Mouse (Mus musculus) limb, embryonic 11.5 days (tissue): ENCODE measurements around the gene Ergic1. TPM values are rescaled to one million over a fixed set of nuclear protein-coding genes. Genes with fewer than 3 reads are reported as not detected.

Experiments used
- ATAC-seq: fragments of 200-750 bp; cut with Nextera tagmentation; 2 replicates; pipeline ENCODE4 v1.8.0; 2017; ENCODE audit warnings: low read depth; ENCODE audit not compliant: insufficient number of reproducible peaks, low FRiP score, low TSS enrichment
- DNase-seq: peaks from one replicate; pipeline ENCODE4 v3.0.0-alpha.2; 2015; ENCODE audit warnings: low spot score
- H3K27ac ChIP-seq: fragments of 300-500 bp; sonication (generic); replicated peaks from 2 replicates; pipeline ENCODE4 v1.5.1; 2014; ENCODE audit warnings: low read depth, mild to moderate bottlenecking, low read length
- H3K27me3 ChIP-seq: fragments of 300-500 bp; sonication (generic); 2 replicates; pipeline ENCODE4 v1.6.1; 2014; ENCODE audit warnings: mild to moderate bottlenecking, low read length, mixed read lengths; ENCODE audit not compliant: control insufficient read depth, insufficient read depth
- H3K36me3 ChIP-seq: fragments of 300-500 bp; sonication (generic); 2 replicates; pipeline ENCODE4 v1.6.1; 2014; ENCODE audit warnings: mild to moderate bottlenecking, low read length, moderate library complexity, mixed read lengths; ENCODE audit not compliant: control insufficient read depth, insufficient read depth
- H3K4me1 ChIP-seq: fragments of 300-500 bp; sonication (generic); 2 replicates; pipeline ENCODE4 v1.6.1; 2014; ENCODE audit warnings: low read length, mixed read lengths; ENCODE audit not compliant: control insufficient read depth, insufficient read depth
- H3K4me2 ChIP-seq: fragments of 300-500 bp; sonication (generic); 2 replicates; pipeline ENCODE4 v1.6.1; 2014; ENCODE audit warnings: low read depth, mild to moderate bottlenecking, moderate library complexity; ENCODE audit not compliant: severe bottlenecking
- H3K4me3 ChIP-seq: fragments of 300-500 bp; sonication (generic); 2 replicates; pipeline ENCODE4 v1.5.1; 2014; ENCODE audit warnings: low read depth, low read length
- H3K9ac ChIP-seq: fragments of 300-500 bp; sonication (generic); 2 replicates; pipeline ENCODE4 v1.6.1; 2014; ENCODE audit warnings: mild to moderate bottlenecking, low read length
- H3K9me3 ChIP-seq: fragments of 300-500 bp; sonication (generic); 2 replicates; pipeline ENCODE4 v1.6.1; 2016; ENCODE audit warnings: low read length; ENCODE audit not compliant: control insufficient read depth
- WGBS: fragments of 180-500 bp; shearing (Covaris S2); extraction: QIAGEN DNeasy Blood & Tissue Kit; methylation state at CpG from one replicate; pipeline ENCODE4 v1.1.7; 2014; 5-methylcytosine and 5-hydroxymethylcytosine counted together
- polyA plus RNA-seq: library from polyadenylated mRNA; unstranded; fragments of >200 nt; fragmentation: Nextera tagmentation; extraction: Ambion mirVana; gene quantifications from 2 replicates; pipeline ENCODE4 v1.2.1, GENCODE M21; 2014

Ergic1 gene
- polyA plus RNA-seq, 1 experiment from 2014 or later = 143 TPM

- Histone ChIP-seq H3K9ac (no peak overlapping the region; the same call in 1 of the 2 replicates), H3K36me3 (peaks cover 3% of the 10 kb centered on the region; the same call in 1 of the 2 replicates), H3K27me3 (no peaks in the 10 kb centered on the region), H3K4me3 (no peak overlapping the region), H3K4me1 (no peaks in the 10 kb centered on the region), H3K4me2 (no peak overlapping the region), H3K27ac (no peak overlapping the region), H3K9me3 (no peaks in the 10 kb centered on the region)
- no peak for DNase-seq
- no peak for ATAC-seq
- 87% methylated on average over 5 of the region's 5 CpGs for WGBS
Observed at GRCm38 (mm10) chr17:26574701-26575100, 13.4 kb downstream of the Ergic1 start.

GRCm38 (mm10) chr17:26575786-26576690 is 14.7 kb downstream of the Ergic1 start:
- 84% methylated on average over 12 of the region's 12 CpGs for WGBS
- Histone ChIP-seq H3K27ac (no peak overlapping the region), H3K36me3 (peaks cover 3% of the 10 kb centered on the region; the same call in 1 of the 2 replicates)

DNA sequence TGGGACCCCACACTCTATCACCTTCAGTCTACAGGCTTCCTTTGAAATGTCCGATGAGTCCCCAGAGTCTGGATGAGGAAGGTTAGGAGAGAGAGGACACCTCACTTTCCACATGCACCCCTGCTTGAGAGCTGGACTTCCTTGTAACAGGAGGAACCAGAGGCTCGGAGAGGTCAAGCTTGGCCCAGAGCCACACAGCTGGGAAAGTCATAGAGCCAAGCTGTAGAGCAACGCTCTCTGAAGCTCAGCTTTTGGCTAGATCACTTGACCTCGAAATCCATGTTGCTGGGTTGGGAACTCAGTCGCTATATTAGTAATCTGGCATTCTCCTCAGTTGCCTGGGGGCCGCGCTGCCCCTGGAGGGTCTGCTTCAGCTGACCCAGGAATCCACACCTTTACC is 15.5 kb downstream of the Ergic1 start:
- H3K4me1 ChIP-seq = no peaks in the 10 kb centered on the region
- H3K36me3 ChIP-seq = peaks cover 3% of the 10 kb centered on the region; the same call in 1 of the 2 replicates
- no peak overlapping the region for H3K27ac ChIP-seq

More at GRCm38 (mm10) chr17:26575786-26576690, 14.7 kb downstream of the Ergic1 start:
- ATAC-seq (no peak), DNase-seq (no peak)
- Histone ChIP-seq H3K4me3 (no peak overlapping the region), H3K4me1 (no peaks in the 10 kb centered on the region), H3K9me3 (no peaks in the 10 kb centered on the region), H3K27me3 (no peaks in the 10 kb centered on the region), H3K9ac (no peak overlapping the region), H3K4me2 (no peak overlapping the region)

DNA sequence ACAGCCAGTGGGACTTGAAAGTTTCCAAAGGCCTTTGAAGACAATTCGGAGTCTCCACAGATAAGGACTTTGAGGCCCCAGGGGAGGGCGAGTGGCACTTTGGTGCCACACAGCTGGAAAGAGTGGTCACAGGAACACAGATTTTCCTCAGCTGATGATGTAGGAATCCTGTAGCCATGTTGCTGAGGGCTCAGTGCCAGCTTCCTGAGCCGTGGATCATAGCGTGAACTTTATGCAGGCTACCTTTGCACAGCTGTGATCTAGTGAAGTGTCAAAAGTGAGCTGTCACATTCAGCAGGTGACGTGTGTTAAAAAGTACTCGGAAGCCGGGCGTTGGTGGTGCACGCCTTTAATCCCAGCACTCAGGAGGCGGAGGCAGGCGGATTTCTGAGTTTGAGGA is 16.0 kb downstream of the Ergic1 start:
- Histone ChIP-seq H3K9ac (no peak overlapping the region), H3K27ac (no peak overlapping the region), H3K36me3 (peaks cover 3% of the 10 kb centered on the region; the same call in 1 of the 2 replicates), H3K4me3 (no peak overlapping the region), H3K27me3 (no peaks in the 10 kb centered on the region), H3K4me2 (no peak overlapping the region), H3K9me3 (no peaks in the 10 kb centered on the region), H3K4me1 (no peaks in the 10 kb centered on the region)
- ATAC-seq (no peak), DNase-seq (no peak)
- 87% methylated on average over 11 of the region's 11 CpGs for WGBS

More for the DNA sequence above, 15.5 kb downstream of the Ergic1 start:
- no peak overlapping the region for H3K9ac ChIP-seq
- 89% methylated on average over 7 of the region's 7 CpGs for WGBS
- DNase-seq = no peak
- no peaks in the 10 kb centered on the region for H3K27me3 ChIP-seq
- no peak overlapping the region for H3K4me3 ChIP-seq
- no peak for ATAC-seq
- H3K4me2 ChIP-seq = no peak overlapping the region
- H3K9me3 ChIP-seq = no peaks in the 10 kb centered on the region

GRCm38 (mm10) chr17:26578162-26578561 is 16.9 kb downstream of the Ergic1 start:
- Histone ChIP-seq H3K36me3 (peaks cover 3% of the 10 kb centered on the region; the same call in 1 of the 2 replicates), H3K4me3 (no peak overlapping the region), H3K9me3 (no peaks in the 10 kb centered on the region), H3K27me3 (no peaks in the 10 kb centered on the region), H3K4me1 (no peaks in the 10 kb centered on the region), H3K9ac (no peak overlapping the region), H3K27ac (no peak overlapping the region), H3K4me2 (no peak overlapping the region)
- no peak for DNase-seq
- WGBS = 93% methylated on average over 7 of the region's 7 CpGs
- no peak for ATAC-seq

DNA sequence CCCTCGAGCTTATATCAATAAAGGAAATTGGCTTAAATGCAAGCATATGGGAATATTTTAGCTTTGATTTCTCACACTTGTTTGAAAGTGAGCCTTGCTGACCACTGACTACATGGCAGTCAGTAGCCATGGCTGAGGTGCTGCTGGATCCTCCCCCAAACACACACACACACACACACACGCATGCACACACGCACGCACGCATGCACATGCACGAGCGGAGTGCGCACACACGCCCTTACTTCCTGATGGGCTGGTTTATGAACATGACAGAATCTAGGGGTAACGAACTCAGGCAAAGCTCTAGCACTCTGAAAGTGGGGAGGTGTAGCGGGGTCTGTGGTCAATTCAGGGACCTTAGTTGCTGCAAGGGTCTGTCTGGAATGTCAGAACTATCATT is 17.5 kb downstream of the Ergic1 start:
- peaks cover 3% of the 10 kb centered on the region; the same call in 1 of the 2 replicates for H3K36me3 ChIP-seq
- DNase-seq = no peak
- no peak for ATAC-seq
- no peaks in the 10 kb centered on the region for H3K9me3 ChIP-seq
- H3K27me3 ChIP-seq = no peaks in the 10 kb centered on the region
- H3K4me3 ChIP-seq = no peak overlapping the region
- no peak overlapping the region for H3K9ac ChIP-seq
- H3K4me2 ChIP-seq = no peak overlapping the region
- no peaks in the 10 kb centered on the region for H3K4me1 ChIP-seq
- H3K27ac ChIP-seq = no peak overlapping the region
- 91% methylated on average over 11 of the region's 11 CpGs for WGBS

- H3K9me3 ChIP-seq = no peaks in the 10 kb centered on the region
- peaks cover 3% of the 10 kb centered on the region; the same call in 1 of the 2 replicates for H3K36me3 ChIP-seq
- H3K4me1 ChIP-seq = no peaks in the 10 kb centered on the region
- H3K4me3 ChIP-seq = no peak overlapping the region
- H3K4me2 ChIP-seq = no peak overlapping the region
- no peak for DNase-seq
- H3K9ac ChIP-seq = no peak overlapping the region
- H3K27me3 ChIP-seq = no peaks in the 10 kb centered on the region
- no peak overlapping the region for H3K27ac ChIP-seq
- ATAC-seq = no peak
- WGBS = 73% methylated on average over 6 of the region's 6 CpGs
Observed at GRCm38 (mm10) chr17:26579396-26579795, 18.1 kb downstream of the Ergic1 start.

DNA sequence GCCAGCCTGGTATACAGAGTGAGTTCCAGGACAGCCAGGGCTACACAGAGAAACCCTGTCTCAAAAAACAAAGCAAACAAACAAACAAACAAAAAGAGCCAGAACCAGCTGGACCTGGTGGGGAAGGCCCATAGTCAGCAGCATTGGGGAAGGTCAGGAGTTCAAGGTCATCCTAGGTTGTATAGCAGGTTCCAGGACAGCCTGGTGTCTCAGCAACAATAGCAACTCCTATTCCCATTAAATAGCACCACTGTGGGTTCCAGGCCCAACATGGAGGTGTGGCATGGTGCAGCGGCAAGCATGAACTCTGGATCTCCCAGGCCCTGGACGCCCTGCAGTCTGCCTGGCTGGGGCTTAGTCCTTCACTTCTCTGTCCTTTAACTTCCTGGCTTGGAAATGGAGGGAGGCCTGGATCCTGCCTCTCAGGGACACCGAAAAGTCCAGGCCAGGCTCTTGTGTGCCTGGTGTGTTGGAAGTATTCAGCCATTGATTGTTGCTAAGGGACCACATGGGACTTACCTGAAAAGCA is 19.6 kb downstream of the Ergic1 start:
- H3K27me3 ChIP-seq = no peaks in the 10 kb centered on the region
- H3K4me3 ChIP-seq = no peak overlapping the region
- no peak overlapping the region for H3K27ac ChIP-seq
- H3K4me2 ChIP-seq = no peak overlapping the region
- H3K9me3 ChIP-seq = no peaks in the 10 kb centered on the region
- 99% methylated on average over 3 of the region's 3 CpGs for WGBS
- no peak overlapping the region for H3K9ac ChIP-seq
- ATAC-seq (no peak), DNase-seq (no peak)
- peaks cover 3% of the 10 kb centered on the region; the same call in 1 of the 2 replicates for H3K36me3 ChIP-seq
- H3K4me1 ChIP-seq = no peaks in the 10 kb centered on the region
